Mouse (Mus musculus): ENCODE measurements around the gene Tnfaip3.

Gene Tnfaip3

GRCm38 (mm10) chr10:18964856-18965255 is 50.6 kb downstream of the Tnfaip3 start:
- peak; percentile 29 for DNase-seq

DNA sequence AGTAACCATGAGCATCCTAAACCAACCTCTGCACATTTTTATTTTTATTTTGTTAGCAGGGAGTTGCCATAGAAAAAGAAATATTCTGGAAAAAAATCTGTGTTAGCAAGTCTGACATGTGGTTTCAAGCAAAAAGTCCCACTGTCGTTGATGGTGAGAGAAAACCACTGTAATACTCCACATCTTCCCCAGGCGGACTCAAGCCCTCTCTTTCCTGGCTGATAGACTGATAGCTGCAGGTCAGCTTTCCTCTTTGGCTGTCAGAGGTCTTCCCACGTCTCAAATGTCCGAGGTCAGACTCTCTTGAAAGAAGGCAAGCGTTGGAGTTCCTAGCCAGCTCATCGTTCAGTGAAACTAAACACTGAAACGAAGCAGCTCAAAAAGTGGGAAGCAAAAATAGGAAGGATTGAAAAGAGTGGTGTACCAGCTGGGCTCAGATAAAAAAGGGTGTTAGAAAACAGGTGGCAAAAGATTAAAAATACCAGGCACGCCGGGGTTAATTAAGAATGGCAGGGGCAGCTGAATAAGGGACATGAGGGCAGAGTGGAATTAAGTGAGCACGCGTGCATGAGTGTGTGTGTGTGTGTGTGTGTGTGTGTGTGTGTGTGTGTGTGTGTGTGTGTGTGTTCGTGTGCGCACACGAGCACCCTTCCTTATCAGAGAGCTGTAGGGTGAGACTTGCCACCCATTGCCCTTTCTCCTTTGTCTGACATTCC is 55.5 kb downstream of the Tnfaip3 start:
- no peak for DNase-seq

DNA sequence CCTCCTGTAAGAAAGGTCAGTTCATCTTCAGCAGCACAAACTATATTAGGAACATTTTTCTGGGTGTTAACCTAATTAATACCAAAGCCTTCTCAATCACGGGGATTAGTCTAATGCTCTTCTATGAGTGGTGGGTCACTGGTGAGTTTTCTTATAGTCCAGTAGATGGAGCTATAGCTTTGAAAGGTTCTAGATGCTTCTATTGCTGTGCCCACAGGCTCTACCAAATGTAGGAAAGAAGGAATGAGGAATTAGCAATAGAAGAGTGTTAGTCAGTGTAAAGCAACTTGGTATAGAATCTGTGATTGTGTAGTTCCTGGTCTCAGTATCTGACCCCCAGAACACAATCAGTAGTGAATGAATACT is 61.8 kb downstream of the Tnfaip3 start:
- peak; percentile 22 for DNase-seq

DNA sequence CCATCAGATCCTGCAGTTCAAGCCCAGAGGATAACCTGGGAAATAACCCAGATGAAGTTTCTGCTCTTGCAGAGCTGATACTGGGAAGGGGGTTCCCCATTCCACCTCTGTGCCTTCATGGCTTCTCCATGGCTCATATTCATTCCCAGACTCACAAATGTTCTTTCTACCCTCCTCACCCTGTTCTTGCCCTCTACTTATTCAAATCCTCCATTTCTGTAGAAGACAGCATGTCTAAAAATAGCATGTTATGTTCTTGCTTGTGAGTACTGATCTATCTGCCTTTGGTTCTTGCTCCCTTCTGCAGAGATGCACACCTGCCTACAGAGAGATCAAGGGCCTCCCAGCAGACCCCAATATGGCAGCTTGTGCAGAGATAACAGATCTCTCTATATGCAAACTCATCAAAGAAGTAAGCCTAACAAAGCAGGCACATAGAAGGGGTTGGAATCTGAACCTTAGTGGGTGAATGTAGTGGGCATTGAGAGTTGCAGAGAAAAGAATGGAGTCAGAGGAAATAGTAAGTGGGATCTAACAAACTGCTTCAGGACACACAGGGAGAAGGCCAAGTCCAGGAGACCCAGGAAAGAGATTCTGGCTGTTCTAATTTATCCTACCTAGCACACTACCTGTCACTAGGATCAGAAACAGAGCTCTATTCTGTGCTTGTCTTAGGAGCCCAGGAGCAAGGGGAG is 62.3 kb downstream of the Tnfaip3 start:
- no peak for DNase-seq
